In genomic region chr19:54045412-54045811, GRCm38 (mm10) we compare ENCODE assay signal across 7 mouse cellular contexts. TPM values are rescaled to one million over a fixed set of nuclear protein-coding genes. Genes with fewer than 3 reads are reported as not detected.
DNase-seq lines count a peak whose midpoint lies in the region; ATAC-seq and TF ChIP-seq lines count a peak whose summit lies in the region.

No protein-coding gene starts in this region.

- no peak for DNase-seq in liver, adult 2 months (ENCODE audit: extremely low read depth, low read depth, low spot score)
- DNase-seq in liver, result no peak
- DNase-seq in ZHBTc4 (ENCODE audit: low read depth, low spot score), result peak; percentile 49
- DNase-seq in layer of hippocampus, adult 9-10 months (ENCODE audit: low spot score), result no peak

- no peaks in the 10 kb centered on the region for H3K36me3 ChIP-seq in liver, adult 2 months (ENCODE audit: control insufficient read depth, insufficient read depth, low read length)
- H3K36me3 ChIP-seq in embryonic facial prominence, embryonic 15.5 days, result no peaks in the 10 kb centered on the region
- no peaks in the 10 kb centered on the region for H3K36me3 ChIP-seq in intestine, embryonic 16.5 days (ENCODE audit: control insufficient read depth, insufficient read depth, low read length)
- no peaks in the 10 kb centered on the region for H3K36me3 ChIP-seq in neural tube, embryonic 13.5 days

- no peak for TF ChIP-seq POLR2A in liver, adult 2 months (IDR thresholded peaks at IDR 0.05; ENCODE audit: extremely low read depth, insufficient read depth, low read length)

- H3K9ac ChIP-seq in liver, adult 2 months (ENCODE audit: low read depth, low read length), result no peak overlapping the region
- H3K9ac ChIP-seq in embryonic facial prominence, embryonic 15.5 days, result peak overlapping the region; percentile 47
- H3K9ac ChIP-seq in intestine, embryonic 16.5 days (ENCODE audit: low read depth, low read length), result peak overlapping the region; percentile 76
- H3K9ac ChIP-seq in neural tube, embryonic 13.5 days, result peak overlapping the region; percentile 79

- H3K27me3 ChIP-seq in liver, adult 2 months (ENCODE audit: control insufficient read depth, insufficient read depth, low read length), result peaks cover 21% of the 10 kb centered on the region; the same call in 1 of the 2 replicates
- H3K27me3 ChIP-seq in embryonic facial prominence, embryonic 15.5 days, result peaks cover 64% of the 10 kb centered on the region
- H3K27me3 ChIP-seq in intestine, embryonic 16.5 days (replicated peaks; ENCODE audit: control insufficient read depth, insufficient read depth, low read length), result peaks cover 21% of the 10 kb centered on the region
- peaks cover 45% of the 10 kb centered on the region for H3K27me3 ChIP-seq in neural tube, embryonic 13.5 days

- H3K9me3 ChIP-seq in embryonic facial prominence, embryonic 15.5 days (replicated peaks), result no peaks in the 10 kb centered on the region
- H3K9me3 ChIP-seq in intestine, embryonic 16.5 days (ENCODE audit: control insufficient read depth, low read length), result no peaks in the 10 kb centered on the region
- H3K9me3 ChIP-seq in neural tube, embryonic 13.5 days, result no peaks in the 10 kb centered on the region

- WGBS in liver, adult 2 months, result 3% methylated on average over 29 of the region's 29 CpGs
- WGBS in embryonic facial prominence, embryonic 15.5 days, result 2% methylated on average over 29 of the region's 29 CpGs
- WGBS in intestine, embryonic 16.5 days, result under 1% methylated on average over 29 of the region's 29 CpGs
- WGBS in neural tube, embryonic 13.5 days, result under 1% methylated on average over 29 of the region's 29 CpGs

- no peak overlapping the region for H3K27ac ChIP-seq in liver, adult 2 months (replicated peaks; ENCODE audit: insufficient read depth, low read depth, low read length)
- H3K27ac ChIP-seq in embryonic facial prominence, embryonic 15.5 days (replicated peaks), result peak overlapping the region; percentile 58; the same call in 1 of the 2 replicates
- peak overlapping the region; percentile 46; the same call in 1 of the 2 replicates for H3K27ac ChIP-seq in intestine, embryonic 16.5 days (ENCODE audit: low read length)
- H3K27ac ChIP-seq in neural tube, embryonic 13.5 days (replicated peaks), result peak overlapping the region; percentile 83

- H3K4me2 ChIP-seq in embryonic facial prominence, embryonic 15.5 days (replicated peaks), result peak overlapping the region; percentile 99
- peak overlapping the region; percentile 100 for H3K4me2 ChIP-seq in intestine, embryonic 16.5 days (ENCODE audit: low read depth, low read length)
- peak overlapping the region; percentile 100 for H3K4me2 ChIP-seq in neural tube, embryonic 13.5 days

- H3K4me3 ChIP-seq in liver, adult 2 months (ENCODE audit: insufficient read depth, low read depth, low read length), result peak overlapping the region; percentile 48; the same call in 1 of the 2 replicates
- H3K4me3 ChIP-seq in embryonic facial prominence, embryonic 15.5 days (replicated peaks), result peak overlapping the region; percentile 57
- peak overlapping the region; percentile 68 for H3K4me3 ChIP-seq in intestine, embryonic 16.5 days (ENCODE audit: low read length)
- peak overlapping the region; percentile 65 for H3K4me3 ChIP-seq in neural tube, embryonic 13.5 days

- peaks cover 9% of the 10 kb centered on the region for H3K4me1 ChIP-seq in liver, adult 2 months (ENCODE audit: control insufficient read depth, insufficient read depth, low read length)
- H3K4me1 ChIP-seq in embryonic facial prominence, embryonic 15.5 days, result peaks cover 41% of the 10 kb centered on the region
- H3K4me1 ChIP-seq in intestine, embryonic 16.5 days (ENCODE audit: control insufficient read depth, insufficient read depth, low read length), result peaks cover 32% of the 10 kb centered on the region
- H3K4me1 ChIP-seq in neural tube, embryonic 13.5 days (replicated peaks), result peaks cover 40% of the 10 kb centered on the region

- TF ChIP-seq CTCF in liver, adult 2 months (IDR thresholded peaks at IDR 0.05; ENCODE audit: low read depth, low read length), result no peak

- H3K79me2 ChIP-seq in liver, adult 2 months (ENCODE audit: control insufficient read depth, insufficient read depth, low read length), result no peaks in the 10 kb centered on the region

- ATAC-seq in embryonic facial prominence, embryonic 15.5 days (ENCODE audit: insufficient number of reproducible peaks, low FRiP score, low TSS enrichment, low read depth), result no peak
- peak; percentile 32 for ATAC-seq in intestine, embryonic 16.5 days
- peak; percentile 12; the same call in 1 of the 2 replicates for ATAC-seq in neural tube, embryonic 13.5 days (ENCODE audit: low read depth)

RNA-seq across cellular contexts. Expression of gene Adra2a, which starts 1.5 kb away (rescaled TPM):
- not detected in 2 replicates for total RNA-seq in liver, adult 2 months (2014; rRNA removed)
- polyA plus RNA-seq in liver, adult 2 months (2012; rRNA removed), result 0.07 TPM in 1 of 2 replicates, not detected in the other
- 1.6 and 2.1 TPM in 2 replicates for polyA plus RNA-seq in embryonic facial prominence, embryonic 15.5 days (2015; fragmentation: Nextera tagmentation; extraction: Ambion mirVana)
- 0.79 and 0.84 TPM in 2 replicates for polyA plus RNA-seq in intestine, embryonic 16.5 days (2015; fragmentation: Nextera tagmentation; extraction: Ambion mirVana)
- polyA plus RNA-seq in neural tube, embryonic 13.5 days (2015; fragmentation: Nextera tagmentation; extraction: Ambion mirVana), result 2.9 TPM in 2 replicates
